Mouse (Mus musculus): ENCODE results near the gene Vmn1r214. TPM values are rescaled to one million over a fixed set of nuclear protein-coding genes. Genes with fewer than 3 reads are reported as not detected.

The Vmn1r214 gene
- polyA plus RNA-seq (2012; ENCODE audit: low replicate concordance): not detected in 2 replicates

GRCm38 (mm10) chr13:23030118-23030517 lies at the start of gene Vmn1r214:
TSS of gene Vmn1r214 (plus strand) at chr13:23030418.

GRCm38 (mm10) chr13:23007356-23007755 lies 22.9 kb upstream of the Vmn1r214 start, which contains the start of gene Vmn1r213:
TSS of gene Vmn1r213 (plus strand) at chr13:23007656.

GRCm38 (mm10) chr13:23067725-23068124 lies 37.5 kb downstream of the Vmn1r214 start, which contains the start of gene Vmn1r215:
TSS of gene Vmn1r215 (plus strand) at chr13:23068025.

Other genes starting within 250 kb of the Vmn1r214 start
- not detected in 2 replicates for gene Vmn1r209, start 220.7 kb upstream of the Vmn1r214 start, polyA plus RNA-seq (2012; ENCODE audit: low replicate concordance)
- gene Vmn1r210, start 199.1 kb upstream of the Vmn1r214 start, polyA plus RNA-seq (2012; ENCODE audit: low replicate concordance): not detected in 2 replicates
- not detected in 2 replicates for gene Vmn1r211, start 172.9 kb upstream of the Vmn1r214 start, polyA plus RNA-seq (2012; ENCODE audit: low replicate concordance)
- gene Vmn1r212, start 146.2 kb upstream of the Vmn1r214 start, polyA plus RNA-seq (2012; ENCODE audit: low replicate concordance): not detected in 2 replicates
- gene Vmn1r213, start 22.8 kb upstream of the Vmn1r214 start, polyA plus RNA-seq (2012; ENCODE audit: low replicate concordance): not detected in 2 replicates
- not detected in 2 replicates for gene Vmn1r215, start 37.6 kb downstream of the Vmn1r214 start, polyA plus RNA-seq (2012; ENCODE audit: low replicate concordance)
- gene Vmn1r217, start 87.8 kb downstream of the Vmn1r214 start, polyA plus RNA-seq (2012; ENCODE audit: low replicate concordance): 0.02 TPM in 1 of 2 replicates, not detected in the other
- not detected in 2 replicates for gene Vmn1r218, start 102.7 kb downstream of the Vmn1r214 start, polyA plus RNA-seq (2012; ENCODE audit: low replicate concordance)
- not detected in 2 replicates for gene Vmn1r219, start 128.9 kb downstream of the Vmn1r214 start, polyA plus RNA-seq (2012; ENCODE audit: low replicate concordance)
- gene Vmn1r220, start 157.6 kb downstream of the Vmn1r214 start, polyA plus RNA-seq (2012; ENCODE audit: low replicate concordance): not detected in 2 replicates
- gene Vmn1r221, start 183.7 kb downstream of the Vmn1r214 start, polyA plus RNA-seq (2012; ENCODE audit: low replicate concordance): not detected in 2 replicates
- not detected in 2 replicates for gene Vmn1r222, start 205.5 kb downstream of the Vmn1r214 start, polyA plus RNA-seq (2012; ENCODE audit: low replicate concordance)
- not detected in 2 replicates for gene Vmn1r223, start 216.7 kb downstream of the Vmn1r214 start, polyA plus RNA-seq (2012; ENCODE audit: low replicate concordance)

Data from hematopoietic multipotent progenitor cell, adult 10-12 weeks (in vitro differentiated cells).